Mouse (Mus musculus) heart, postnatal 0 days (tissue): ENCODE measurements at regions not wholly inside any gene's neighbourhood (a gene's known extent, or its start where the extent isn't known, plus 50 kb on each side); places are given as distances from the start of the nearest gene placed in this dataset.

Experiments used
- ATAC-seq: fragments of 200-750 bp; cut with Nextera tagmentation; 2 replicates; pipeline ENCODE4 v1.8.0; 2017; ENCODE audit warnings: low read depth, moderate number of reproducible peaks, moderate library complexity; ENCODE audit not compliant: insufficient read depth
- DNase-seq: peaks from one replicate; pipeline ENCODE4 v3.0.0-alpha.2; 2016; ENCODE audit warnings: low spot score
- H3K27ac ChIP-seq: fragments of 300-500 bp; sonication (generic); 2 replicates; pipeline ENCODE4 v1.5.1; 2014; ENCODE audit warnings: low read depth, mild to moderate bottlenecking
- H3K27me3 ChIP-seq: fragments of 300-500 bp; sonication (generic); 2 replicates; pipeline ENCODE4 v1.6.1; 2014; ENCODE audit warnings: low read length, mixed read lengths; ENCODE audit not compliant: control insufficient read depth, insufficient read depth
- H3K36me3 ChIP-seq: fragments of 300-500 bp; sonication (generic); replicated peaks from 2 replicates; pipeline ENCODE4 v1.6.1; 2014; ENCODE audit warnings: low read length, mixed read lengths; ENCODE audit not compliant: control insufficient read depth, insufficient read depth
- H3K4me1 ChIP-seq: fragments of 300-500 bp; sonication (generic); 2 replicates; pipeline ENCODE4 v1.6.1; 2014; ENCODE audit warnings: antibody characterized with exemption; ENCODE audit not compliant: control insufficient read depth, insufficient read depth
- H3K4me2 ChIP-seq: fragments of 300-500 bp; sonication (generic); 2 replicates; pipeline ENCODE4 v1.6.1; 2014; ENCODE audit warnings: low read depth, mild to moderate bottlenecking, low read length, moderate library complexity
- H3K4me3 ChIP-seq: fragments of 300-500 bp; sonication (generic); 2 replicates; pipeline ENCODE4 v1.5.1; 2014; ENCODE audit warnings: low read depth, low read length
- H3K9ac ChIP-seq: fragments of 300-500 bp; sonication (generic); replicated peaks from 2 replicates; pipeline ENCODE4 v1.6.1; 2014; ENCODE audit warnings: low read depth, low read length, mixed read lengths
- H3K9me3 ChIP-seq: fragments of 300-500 bp; sonication (generic); replicated peaks from 2 replicates; pipeline ENCODE4 v1.6.1; 2016; ENCODE audit warnings: low read length; ENCODE audit not compliant: control insufficient read depth
- CTCF ChIP-seq: IDR thresholded peaks from 2 replicates; pipeline ENCODE4 v1.5.1; 2016; ENCODE audit warnings: antibody characterized with exemption, control low read depth, low read depth
- EP300 ChIP-seq: IDR thresholded peaks from 2 replicates; pipeline ENCODE4 v1.6.1; 2016; ENCODE audit warnings: antibody characterized with exemption, low read depth
- WGBS: fragments of 180-500 bp; shearing (Covaris S2); extraction: QIAGEN DNeasy Blood & Tissue Kit; methylation state at CpG from one replicate; pipeline ENCODE4 v1.1.7; 2014; 5-methylcytosine and 5-hydroxymethylcytosine counted together

DNA sequence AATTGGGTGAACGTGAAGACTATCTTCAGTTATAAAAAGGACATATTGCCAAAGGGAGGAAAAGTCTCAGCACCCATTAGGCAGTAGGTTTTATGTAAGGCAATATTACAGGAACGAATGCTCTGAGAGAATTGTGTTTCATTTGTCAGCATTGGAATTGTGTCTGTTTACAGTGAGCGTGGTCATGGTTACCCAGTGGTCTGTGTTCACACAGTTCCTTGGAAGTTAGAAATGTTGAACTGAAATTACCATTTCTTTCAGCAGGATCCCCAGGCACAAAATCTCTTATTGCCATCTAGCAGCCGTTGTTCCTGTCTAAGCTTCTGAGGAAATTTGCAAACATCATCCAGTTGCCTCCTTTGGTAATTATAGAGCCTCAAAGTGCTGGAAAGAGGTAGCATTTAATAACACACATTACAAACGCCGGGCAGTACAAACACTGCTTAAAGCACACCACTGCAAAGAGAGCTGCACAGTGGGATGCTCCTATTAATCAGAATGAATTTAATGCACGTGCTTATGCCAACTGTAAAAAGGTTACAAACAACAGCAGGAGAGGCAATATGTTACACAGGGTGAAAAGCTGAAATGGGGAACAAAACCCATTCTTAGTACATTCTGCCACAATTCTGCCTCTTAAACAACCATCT is 555.4 kb upstream of the Marcks start:
- no peak overlapping the region for H3K9ac ChIP-seq
- DNase-seq = no peak
- no peaks in the 10 kb centered on the region for H3K4me1 ChIP-seq
- no peak overlapping the region for H3K4me2 ChIP-seq
- no peak for ATAC-seq
- no peak overlapping the region for H3K4me3 ChIP-seq
- H3K27ac ChIP-seq = no peak overlapping the region
- no peak for TF ChIP-seq EP300
- no peak for TF ChIP-seq CTCF
- H3K27me3 ChIP-seq = no peaks in the 10 kb centered on the region
- WGBS = 75% methylated on average over 7 of the region's 7 CpGs
- H3K9me3 ChIP-seq = no peaks in the 10 kb centered on the region
- H3K36me3 ChIP-seq = no peaks in the 10 kb centered on the region

GRCm38 (mm10) chr10:37692851-37693250 is 554.1 kb upstream of the Marcks start:
- Histone ChIP-seq H3K36me3 (no peaks in the 10 kb centered on the region), H3K9ac (no peak overlapping the region), H3K9me3 (no peaks in the 10 kb centered on the region), H3K27ac (no peak overlapping the region), H3K4me2 (no peak overlapping the region), H3K27me3 (no peaks in the 10 kb centered on the region), H3K4me1 (no peaks in the 10 kb centered on the region), H3K4me3 (no peak overlapping the region)
- DNase-seq = no peak
- ATAC-seq = no peak
- TF ChIP-seq CTCF (no peak), EP300 (no peak)

- H3K36me3 ChIP-seq = no peaks in the 10 kb centered on the region
- ATAC-seq (no peak), DNase-seq (no peak)
- no peak overlapping the region for H3K4me2 ChIP-seq
- H3K9ac ChIP-seq = no peak overlapping the region
- H3K4me3 ChIP-seq = no peak overlapping the region
- no peaks in the 10 kb centered on the region for H3K9me3 ChIP-seq
- H3K27me3 ChIP-seq = no peaks in the 10 kb centered on the region
- TF ChIP-seq CTCF (no peak), EP300 (no peak)
- 69% methylated on average over 2 of the region's 2 CpGs for WGBS
- H3K27ac ChIP-seq = no peak overlapping the region
- no peaks in the 10 kb centered on the region for H3K4me1 ChIP-seq
Observed at GRCm38 (mm10) chr10:37691939-37692338, 553.2 kb upstream of the Marcks start.

GRCm38 (mm10) chr10:37683101-37683500 is 544.4 kb upstream of the Marcks start:
- no peak for DNase-seq

GRCm38 (mm10) chr10:37680601-37681000 is 541.9 kb upstream of the Marcks start:
- no peak overlapping the region for H3K4me3 ChIP-seq
- H3K9me3 ChIP-seq = no peaks in the 10 kb centered on the region
- H3K36me3 ChIP-seq = no peaks in the 10 kb centered on the region
- H3K27ac ChIP-seq = no peak overlapping the region
- no peak for DNase-seq
- no peak overlapping the region for H3K4me2 ChIP-seq
- ATAC-seq = no peak
- TF ChIP-seq EP300 (no peak), CTCF (no peak)
- H3K9ac ChIP-seq = no peak overlapping the region
- H3K27me3 ChIP-seq = no peaks in the 10 kb centered on the region
- H3K4me1 ChIP-seq = no peaks in the 10 kb centered on the region

More at GRCm38 (mm10) chr10:37683101-37683500, 544.4 kb upstream of the Marcks start:
- H3K9me3 ChIP-seq = no peaks in the 10 kb centered on the region
- H3K9ac ChIP-seq = no peak overlapping the region
- TF ChIP-seq EP300 (no peak), CTCF (no peak)
- H3K4me1 ChIP-seq = no peaks in the 10 kb centered on the region
- no peak overlapping the region for H3K4me2 ChIP-seq
- H3K27me3 ChIP-seq = no peaks in the 10 kb centered on the region
- no peak for ATAC-seq
- H3K36me3 ChIP-seq = no peaks in the 10 kb centered on the region
- no peak overlapping the region for H3K4me3 ChIP-seq
- H3K27ac ChIP-seq = no peak overlapping the region

DNA sequence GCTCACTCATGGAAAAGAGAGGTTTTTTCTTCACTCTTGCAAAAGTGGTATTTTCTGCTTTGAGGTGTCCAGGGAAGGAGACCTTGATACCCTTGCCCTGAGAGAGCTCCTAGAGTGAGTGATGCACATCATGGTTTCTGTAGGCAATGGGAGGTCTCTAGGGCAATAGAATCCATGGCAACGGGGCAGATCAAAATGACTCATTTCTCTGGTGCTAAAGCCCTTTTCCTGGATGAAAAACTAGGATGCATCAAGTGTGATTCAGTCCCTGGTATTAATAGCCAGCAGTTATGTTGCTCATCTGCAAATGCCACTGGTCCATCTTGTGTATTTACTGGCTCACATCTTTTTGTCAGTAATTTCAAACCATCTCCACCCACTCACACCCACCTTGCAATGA is 539.1 kb upstream of the Marcks start:
- H3K4me3 ChIP-seq = no peak overlapping the region
- DNase-seq (no peak), ATAC-seq (no peak)
- no peak overlapping the region for H3K9ac ChIP-seq
- no peak overlapping the region for H3K4me2 ChIP-seq
- H3K36me3 ChIP-seq = no peaks in the 10 kb centered on the region
- H3K27ac ChIP-seq = no peak overlapping the region
- no peaks in the 10 kb centered on the region for H3K27me3 ChIP-seq
- 76% methylated on average over 1 of the region's 1 CpGs for WGBS
- H3K4me1 ChIP-seq = no peaks in the 10 kb centered on the region
- no peak for TF ChIP-seq CTCF
- no peak for TF ChIP-seq EP300
- no peaks in the 10 kb centered on the region for H3K9me3 ChIP-seq
